Mouse (Mus musculus) heart, embryonic 16.5 days (tissue): ENCODE measurements at regions not wholly inside any gene's neighbourhood (a gene's known extent, or its start where the extent isn't known, plus 50 kb on each side); places are given as distances from the start of the nearest gene placed in this dataset.

Source experiments
- ATAC-seq: fragments of 200-750 bp; cut with Nextera tagmentation; replicated peaks from 2 replicates; pipeline ENCODE4 v1.8.0; 2017; ENCODE audit warnings: moderate number of reproducible peaks; ENCODE audit not compliant: insufficient read depth, low FRiP score; ENCODE audit errors: extremely low read depth
- H3K27ac ChIP-seq: fragments of 300-500 bp; sonication (generic); 2 replicates; pipeline ENCODE4 v1.5.1; 2014; ENCODE audit warnings: mild to moderate bottlenecking, low read length, control low read depth, moderate library complexity
- H3K27me3 ChIP-seq: fragments of 300-500 bp; sonication (generic); 2 replicates; pipeline ENCODE4 v1.6.1; 2014; ENCODE audit warnings: low read length, mixed read lengths; ENCODE audit not compliant: control insufficient read depth, insufficient read depth
- H3K36me3 ChIP-seq: fragments of 300-500 bp; sonication (generic); 2 replicates; pipeline ENCODE4 v1.6.1; 2014; ENCODE audit not compliant: control insufficient read depth, insufficient read depth
- H3K4me1 ChIP-seq: fragments of 300-500 bp; sonication (generic); 2 replicates; pipeline ENCODE4 v1.6.1; 2014; ENCODE audit warnings: low read length, mixed read lengths; ENCODE audit not compliant: control insufficient read depth, insufficient read depth
- H3K4me2 ChIP-seq: fragments of 300-500 bp; sonication (generic); 2 replicates; pipeline ENCODE4 v1.6.1; 2014; ENCODE audit warnings: low read depth, mild to moderate bottlenecking, control low read depth, low read length
- H3K4me3 ChIP-seq: fragments of 300-500 bp; sonication (generic); 2 replicates; pipeline ENCODE4 v1.5.1; 2014; ENCODE audit warnings: mild to moderate bottlenecking, control low read depth, low read length
- H3K9ac ChIP-seq: fragments of 300-500 bp; sonication (generic); 2 replicates; pipeline ENCODE4 v1.6.1; 2014; ENCODE audit warnings: low read length, control low read depth
- H3K9me3 ChIP-seq: fragments of 300-500 bp; sonication (generic); replicated peaks from 2 replicates; pipeline ENCODE4 v1.6.1; 2016; ENCODE audit warnings: low read length; ENCODE audit not compliant: control insufficient read depth
- WGBS: fragments of 180-500 bp; shearing (Covaris S2); extraction: QIAGEN DNeasy Blood & Tissue Kit; methylation state at CpG from one replicate; pipeline ENCODE4 v1.1.7; 2014; 5-methylcytosine and 5-hydroxymethylcytosine counted together

GRCm38 (mm10) chrX:21644851-21645250 lies 69.8 kb upstream of the Slc6a14 start:
- no peak for ATAC-seq
- Histone ChIP-seq H3K4me1 (no peaks in the 10 kb centered on the region), H3K27me3 (no peaks in the 10 kb centered on the region), H3K9ac (no peak overlapping the region), H3K36me3 (no peaks in the 10 kb centered on the region), H3K9me3 (no peaks in the 10 kb centered on the region), H3K27ac (no peak overlapping the region), H3K4me2 (no peak overlapping the region), H3K4me3 (no peak overlapping the region)
- WGBS = 77% methylated on average over 1 of the region's 1 CpGs

- Histone ChIP-seq H3K4me2 (no peak overlapping the region), H3K27ac (no peak overlapping the region), H3K4me1 (no peaks in the 10 kb centered on the region), H3K4me3 (no peak overlapping the region), H3K27me3 (no peaks in the 10 kb centered on the region), H3K9me3 (no peaks in the 10 kb centered on the region), H3K36me3 (no peaks in the 10 kb centered on the region), H3K9ac (no peak overlapping the region)
- 65% methylated on average over 7 of the region's 7 CpGs for whole genome bisulfite sequencing
- 0 out of 2 replicates have a peak, but pooled peaks have one; percentile 32 for ATAC-seq
Measured at GRCm38 (mm10) chrX:21651508-21652297, 63.0 kb upstream of the Slc6a14 start.
